Mouse (Mus musculus) lung, embryonic 14.5 days (tissue): ENCODE results near the gene Thsd7a. TPM values are rescaled to one million over a fixed set of nuclear protein-coding genes. Genes with fewer than 3 reads are reported as not detected.

Experiments used
- ATAC-seq: fragments of 200-750 bp; cut with Nextera tagmentation; 2 replicates; pipeline ENCODE4 v1.8.0; 2017; ENCODE audit warnings: mild to moderate bottlenecking, moderate TSS enrichment, moderate library complexity; ENCODE audit not compliant: insufficient read depth
- DNase-seq: peaks from one replicate; pipeline ENCODE4 v3.0.0-alpha.2; 2015
- H3K27ac ChIP-seq: fragments of 300-500 bp; sonication (generic); 2 replicates; pipeline ENCODE4 v1.5.1; 2014; ENCODE audit warnings: low read depth, mild to moderate bottlenecking, moderate library complexity
- H3K27me3 ChIP-seq: fragments of 300-500 bp; sonication (generic); 2 replicates; pipeline ENCODE4 v1.6.1; 2014; ENCODE audit warnings: low read length, control low read depth; ENCODE audit not compliant: insufficient read depth
- H3K36me3 ChIP-seq: fragments of 300-500 bp; sonication (generic); 2 replicates; pipeline ENCODE4 v1.6.1; 2014; ENCODE audit warnings: control low read depth; ENCODE audit not compliant: insufficient read depth
- H3K4me1 ChIP-seq: fragments of 300-500 bp; sonication (generic); 2 replicates; pipeline ENCODE4 v1.6.1; 2014; ENCODE audit warnings: antibody characterized with exemption, control low read depth; ENCODE audit not compliant: insufficient read depth
- H3K4me2 ChIP-seq: fragments of 300-500 bp; sonication (generic); 2 replicates; pipeline ENCODE4 v1.6.1; 2014; ENCODE audit warnings: mild to moderate bottlenecking
- H3K4me3 ChIP-seq: fragments of 300-500 bp; sonication (generic); 2 replicates; pipeline ENCODE4 v1.5.1; 2014; ENCODE audit warnings: low read depth, low read length
- H3K9ac ChIP-seq: fragments of 300-500 bp; sonication (generic); 2 replicates; pipeline ENCODE4 v1.6.1; 2014
- H3K9me3 ChIP-seq: fragments of 300-500 bp; sonication (generic); 2 replicates; pipeline ENCODE4 v1.6.1; 2016; ENCODE audit warnings: low read depth, low read length, control low read depth
- CTCF ChIP-seq: IDR thresholded peaks from 2 replicates; pipeline ENCODE4 v1.5.1; 2016; ENCODE audit warnings: antibody characterized with exemption, low read depth
- WGBS: fragments of 180-500 bp; shearing (Covaris S2); extraction: QIAGEN DNeasy Blood & Tissue Kit; methylation state at CpG from one replicate; pipeline ENCODE4 v1.1.7; 2014; 5-methylcytosine and 5-hydroxymethylcytosine counted together
- polyA plus RNA-seq: library from polyadenylated mRNA; unstranded; fragments of >200 nt; fragmentation: Nextera tagmentation; extraction: Ambion mirVana; gene quantifications from 2 replicates; pipeline ENCODE4 v1.2.1, GENCODE M21; 2014

The Thsd7a gene
- polyA plus RNA-seq, 1 experiment from 2014 or later = 1.3 TPM

GRCm38 (mm10) chr6:12500888-12501287, 248.3 kb downstream of the Thsd7a start:
- TF ChIP-seq CTCF = no peak
- H3K27me3 ChIP-seq = no peaks in the 10 kb centered on the region
- no peak overlapping the region for H3K27ac ChIP-seq
- H3K4me3 ChIP-seq = no peak overlapping the region
- no peaks in the 10 kb centered on the region for H3K36me3 ChIP-seq
- ATAC-seq = no peak
- no peaks in the 10 kb centered on the region for H3K9me3 ChIP-seq
- no peak overlapping the region for H3K9ac ChIP-seq
- no peaks in the 10 kb centered on the region for H3K4me1 ChIP-seq
- DNase-seq = no peak
- no peak overlapping the region for H3K4me2 ChIP-seq
- WGBS = 70% methylated on average over 7 of the region's 7 CpGs

GRCm38 (mm10) chr6:12499866-12500265, 249.3 kb downstream of the Thsd7a start:
- no peak overlapping the region for H3K27ac ChIP-seq
- no peak for DNase-seq
- ATAC-seq = no peak
- no peak overlapping the region for H3K4me2 ChIP-seq
- H3K4me1 ChIP-seq = no peaks in the 10 kb centered on the region
- no peaks in the 10 kb centered on the region for H3K9me3 ChIP-seq
- no peaks in the 10 kb centered on the region for H3K27me3 ChIP-seq
- H3K4me3 ChIP-seq = no peak overlapping the region
- no peak overlapping the region for H3K9ac ChIP-seq
- no peaks in the 10 kb centered on the region for H3K36me3 ChIP-seq
- no peak for TF ChIP-seq CTCF

GRCm38 (mm10) chr6:12493571-12493970, 255.6 kb downstream of the Thsd7a start:
- 80% methylated on average over 1 of the region's 1 CpGs for WGBS
- Histone ChIP-seq H3K27ac (no peak overlapping the region), H3K9me3 (no peaks in the 10 kb centered on the region), H3K36me3 (no peaks in the 10 kb centered on the region), H3K4me3 (no peak overlapping the region), H3K4me2 (no peak overlapping the region), H3K9ac (no peak overlapping the region), H3K4me1 (no peaks in the 10 kb centered on the region), H3K27me3 (no peaks in the 10 kb centered on the region)
- DNase-seq = no peak
- ATAC-seq = no peak
- no peak for TF ChIP-seq CTCF

GRCm38 (mm10) chr6:12488882-12489281, 260.3 kb downstream of the Thsd7a start:
- DNase-seq (no peak), ATAC-seq (no peak)
- Histone ChIP-seq H3K36me3 (no peaks in the 10 kb centered on the region), H3K9me3 (no peaks in the 10 kb centered on the region), H3K27me3 (no peaks in the 10 kb centered on the region), H3K9ac (no peak overlapping the region), H3K4me3 (no peak overlapping the region), H3K4me1 (no peaks in the 10 kb centered on the region), H3K27ac (no peak overlapping the region), H3K4me2 (no peak overlapping the region)
- 84% methylated on average over 1 of the region's 1 CpGs for WGBS
- no peak for TF ChIP-seq CTCF

GRCm38 (mm10) chr6:12481527-12482163, 267.6 kb downstream of the Thsd7a start:
- 88% methylated on average over 5 of the region's 5 CpGs for WGBS

GRCm38 (mm10) chr6:12478359-12478758, 270.9 kb downstream of the Thsd7a start:
- no peak for DNase-seq
- no peaks in the 10 kb centered on the region for H3K36me3 ChIP-seq
- H3K4me2 ChIP-seq = no peak overlapping the region
- H3K9ac ChIP-seq = no peak overlapping the region
- H3K9me3 ChIP-seq = no peaks in the 10 kb centered on the region
- no peak for ATAC-seq
- no peak for TF ChIP-seq CTCF
- H3K27ac ChIP-seq = no peak overlapping the region
- H3K4me3 ChIP-seq = no peak overlapping the region
- WGBS = 70% methylated on average over 1 of the region's 1 CpGs
- H3K27me3 ChIP-seq = no peaks in the 10 kb centered on the region
- H3K4me1 ChIP-seq = no peaks in the 10 kb centered on the region

More at GRCm38 (mm10) chr6:12481527-12482163, 267.6 kb downstream of the Thsd7a start:
- Histone ChIP-seq H3K36me3 (no peaks in the 10 kb centered on the region), H3K4me1 (no peaks in the 10 kb centered on the region), H3K27me3 (no peaks in the 10 kb centered on the region), H3K9ac (no peak overlapping the region), H3K4me3 (no peak overlapping the region), H3K4me2 (no peak overlapping the region), H3K9me3 (no peaks in the 10 kb centered on the region), H3K27ac (no peak overlapping the region)
- no peak for TF ChIP-seq CTCF
- ATAC-seq (no peak), DNase-seq (no peak)

GRCm38 (mm10) chr6:12470935-12471334, 278.3 kb downstream of the Thsd7a start:
- Histone ChIP-seq H3K27me3 (no peaks in the 10 kb centered on the region), H3K9ac (no peak overlapping the region), H3K4me2 (no peak overlapping the region), H3K4me3 (no peak overlapping the region), H3K36me3 (no peaks in the 10 kb centered on the region), H3K27ac (no peak overlapping the region), H3K9me3 (no peaks in the 10 kb centered on the region), H3K4me1 (no peaks in the 10 kb centered on the region)
- DNase-seq = no peak
- ATAC-seq = no peak
- TF ChIP-seq CTCF = no peak
- WGBS = 78% methylated on average over 2 of the region's 2 CpGs
